ENCODE assay signal across 17 mouse cellular contexts in the genomic region with DNA sequence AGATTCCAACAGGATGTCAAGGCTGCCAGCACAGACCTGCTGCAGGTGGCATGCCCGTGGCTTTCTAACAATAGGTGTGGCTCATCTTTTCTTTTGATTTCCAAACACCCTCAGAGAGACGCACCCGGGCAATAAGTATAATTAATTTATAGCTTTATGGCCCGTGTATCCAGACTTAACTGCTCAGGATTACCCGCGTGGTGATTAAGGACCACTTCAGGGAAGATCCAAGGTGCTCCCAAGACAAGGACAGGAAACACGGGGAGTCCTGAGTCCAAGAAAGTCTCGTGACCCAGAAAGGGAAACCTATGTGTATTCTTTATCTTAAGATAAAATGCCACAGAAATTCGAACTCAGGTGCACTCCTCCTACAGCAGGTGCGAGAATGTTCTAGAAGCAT.
"Had no signal": no experiment of that assay in that cellular context is flagged by ENCODE, and none has a peak within 500 bp of the region (broad histone marks: within the 10 kb centered on the region; RNA-seq: fewer than 3 reads in every experiment).

No protein-coding gene starts in this region.

- H3K4me1 ChIP-seq: midbrain, embryonic 13.5 days; neural tube, embryonic 13.5 days; stomach, embryonic 15.5 days had no signal

- DNase-seq: lung, adult 18-20 months; lung, embryonic 14.5 days; lung, postnatal 10 days; lung, postnatal 4 days; right cerebral cortex, postnatal 14 days; thymus, adult 2 months; thymus, postnatal 25 days; thymus, postnatal 4 days had no signal

- ATAC-seq: midbrain, embryonic 13.5 days; midbrain, embryonic 16.5 days had no signal

- H3K4me3 ChIP-seq: megakaryocyte, embryonic 14.5 days; midbrain, embryonic 13.5 days; myocyte; neural tube, embryonic 13.5 days; stomach, embryonic 15.5 days had no signal

- H3K9ac ChIP-seq: liver, embryonic 14.5 days; lung, embryonic 14.5 days; midbrain, embryonic 13.5 days; neural tube, embryonic 13.5 days; stomach, embryonic 15.5 days had no signal

- H3K9me3 ChIP-seq: midbrain, embryonic 13.5 days; stomach, embryonic 15.5 days had no signal

- H3K27me3 ChIP-seq: megakaryocyte, embryonic 14.5 days; midbrain, embryonic 13.5 days; neural tube, embryonic 13.5 days; stomach, embryonic 15.5 days had no signal

- H3K4me2 ChIP-seq: lung, embryonic 14.5 days; midbrain, embryonic 11.5 days; midbrain, embryonic 13.5 days; neural tube, embryonic 13.5 days; stomach, embryonic 15.5 days had no signal

- H3K27ac ChIP-seq: liver, embryonic 14.5 days; midbrain, embryonic 13.5 days; neural tube, embryonic 13.5 days; stomach, embryonic 15.5 days; stomach, postnatal 0 days had no signal
